Comparison of ENCODE assay signal across 14 mouse cellular contexts in the genomic region with DNA sequence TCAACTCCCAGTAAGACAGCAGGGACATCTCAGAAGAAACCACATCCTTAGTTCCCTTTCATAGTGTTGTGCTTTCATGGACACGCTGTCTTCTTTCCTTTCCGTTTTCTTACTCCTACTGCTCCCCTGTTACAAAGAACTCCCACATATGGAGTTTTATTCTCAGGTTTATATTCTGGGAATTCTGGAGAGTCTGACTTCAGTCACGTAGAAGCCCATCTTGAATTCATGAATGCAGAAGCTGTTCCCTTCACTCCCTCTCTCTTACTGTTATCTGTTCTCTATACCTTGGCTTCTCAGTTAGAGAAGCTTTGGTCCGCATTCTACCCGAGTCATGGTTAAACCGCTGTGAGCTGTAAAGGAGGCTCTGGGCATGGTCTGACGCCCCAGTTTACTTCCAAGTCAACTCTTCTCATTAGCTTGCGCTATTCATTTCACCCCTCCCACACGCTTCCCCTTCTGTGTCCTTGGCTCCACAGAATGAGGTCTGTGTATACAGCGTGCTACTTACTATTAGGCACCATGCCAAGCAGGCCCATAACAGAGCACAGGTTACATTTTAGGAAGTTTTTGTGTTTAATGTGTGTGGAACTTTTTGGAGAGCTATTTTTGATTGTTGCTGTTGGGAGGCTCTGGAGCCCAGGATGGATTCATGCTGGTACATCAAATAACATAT.
DNase-seq lines count a peak whose midpoint lies in the region; ATAC-seq lines count a peak whose summit lies in the region.
"Had no signal": no experiment of that assay in that cellular context is flagged by ENCODE, and none has a peak within 500 bp of the region (broad histone marks: within the 10 kb centered on the region; RNA-seq: fewer than 3 reads in every experiment).

No protein-coding gene starts in this region.

- DNase-seq in embryonic facial prominence, embryonic 10.5 days (ENCODE audit: low spot score), result no peak
- peak; percentile 10 to 12 for DNase-seq in layer of hippocampus, postnatal 14 days (ENCODE audit: low spot score in 2 of 2)
- DNase-seq in layer of hippocampus, adult 9-11 months, result no peak
- peak; percentile 26 to 44 for DNase-seq in right cerebral cortex, postnatal 10 days (ENCODE audit: low spot score in 2 of 2)
- DNase-seq in right cerebral cortex, postnatal 36 days (ENCODE audit: low spot score in 2 of 2), result no peak
- DNase-seq in urinary bladder, postnatal 25 days (ENCODE audit: low spot score), result no peak
- DNase-seq in cerebellum, adult 8-10 months, result no peak
- DNase-seq: cerebellum, postnatal 10 days; thymus, adult 2 months had no signal

- H3K9me3 ChIP-seq in embryonic facial prominence, embryonic 13.5 days, result no peaks in the 10 kb centered on the region
- no peaks in the 10 kb centered on the region for H3K9me3 ChIP-seq in embryonic facial prominence, embryonic 10.5 days
- H3K9me3 ChIP-seq: embryonic facial prominence, embryonic 12.5 days had no signal

- no peaks in the 10 kb centered on the region for H3K36me3 ChIP-seq in embryonic facial prominence, embryonic 13.5 days
- no peaks in the 10 kb centered on the region for H3K36me3 ChIP-seq in embryonic facial prominence, embryonic 10.5 days (replicated peaks)
- H3K36me3 ChIP-seq: embryonic facial prominence, embryonic 12.5 days had no signal

- H3K9ac ChIP-seq in embryonic facial prominence, embryonic 13.5 days, result no peak overlapping the region
- H3K9ac ChIP-seq: embryonic facial prominence, embryonic 12.5 days had no signal

- H3K4me2 ChIP-seq in embryonic facial prominence, embryonic 13.5 days, result no peak overlapping the region
- H3K4me2 ChIP-seq: embryonic facial prominence, embryonic 12.5 days; heart, embryonic 11.5 days had no signal

- WGBS in embryonic facial prominence, embryonic 13.5 days, result 78% methylated on average over 10 of the region's 10 CpGs
- whole genome bisulfite sequencing in embryonic facial prominence, embryonic 10.5 days, result 88% methylated on average over 10 of the region's 10 CpGs

- peak; percentile 72; the same call in 1 of the 2 replicates for ATAC-seq in embryonic facial prominence, embryonic 13.5 days (ENCODE audit: insufficient number of reproducible peaks, insufficient read depth, low FRiP score, low TSS enrichment, low read depth)

- no peaks in the 10 kb centered on the region for H3K27me3 ChIP-seq in embryonic facial prominence, embryonic 13.5 days
- no peaks in the 10 kb centered on the region for H3K27me3 ChIP-seq in embryonic facial prominence, embryonic 10.5 days (replicated peaks; ENCODE audit: low read depth, poor library complexity, severe bottlenecking)
- H3K27me3 ChIP-seq: embryonic facial prominence, embryonic 12.5 days had no signal

- H3K4me1 ChIP-seq in embryonic facial prominence, embryonic 13.5 days, result peaks cover 13% of the 10 kb centered on the region
- H3K4me1 ChIP-seq in embryonic facial prominence, embryonic 10.5 days, result peaks cover 18% of the 10 kb centered on the region

- H3K4me3 ChIP-seq in embryonic facial prominence, embryonic 13.5 days, result no peak overlapping the region
- H3K4me3 ChIP-seq in embryonic facial prominence, embryonic 10.5 days, result no peak overlapping the region
- H3K4me3 ChIP-seq: embryonic facial prominence, embryonic 12.5 days; layer of hippocampus, adult 2 months had no signal

- no peak overlapping the region for H3K27ac ChIP-seq in embryonic facial prominence, embryonic 13.5 days
- H3K27ac ChIP-seq in embryonic facial prominence, embryonic 10.5 days (replicated peaks), result no peak overlapping the region
- H3K27ac ChIP-seq: embryonic facial prominence, embryonic 12.5 days; layer of hippocampus, adult 2 months; macrophage had no signal

Comparison
In these comparisons a context has a peak if more than half of its experiments do, and no peak if none do; other contexts are left out.
1. DNase-seq: peak in layer of hippocampus, postnatal 14 days (2 of 2) and right cerebral cortex, postnatal 10 days (2 of 2); none in embryonic facial prominence, embryonic 10.5 days (single experiment), layer of hippocampus, adult 9-11 months (single experiment), right cerebral cortex, postnatal 36 days (0 of 2), urinary bladder, postnatal 25 days (single experiment) and cerebellum, adult 8-10 months (single experiment).